ENCODE assay signal across 7 mouse cellular contexts in the genomic region with DNA sequence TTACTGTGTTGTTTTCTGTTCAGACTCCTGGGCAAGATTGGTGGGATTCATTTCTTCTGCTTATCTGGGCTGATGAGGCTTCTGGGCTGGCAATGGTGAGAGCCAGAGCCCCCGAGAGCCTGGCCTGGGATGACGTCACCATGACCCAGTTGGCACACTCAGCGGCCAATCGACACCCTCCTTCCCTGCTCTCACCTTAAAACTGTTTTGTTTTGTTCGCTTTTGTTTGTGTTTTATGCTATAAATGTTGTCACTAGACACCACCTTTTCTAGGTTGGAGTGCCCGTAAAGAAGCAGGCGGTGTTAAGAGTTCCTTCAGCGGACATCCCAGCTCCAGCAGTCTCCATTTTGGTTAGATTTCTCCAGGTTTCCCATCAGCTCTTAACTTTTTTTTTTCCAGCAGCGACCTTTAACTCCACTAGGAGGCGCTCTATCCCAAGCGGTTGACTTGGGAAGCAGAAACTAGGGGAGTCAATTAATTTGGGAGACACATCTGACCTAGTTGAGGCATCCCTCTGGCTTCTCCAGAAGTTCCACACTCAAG. TPM values are rescaled to one million over a fixed set of nuclear protein-coding genes. Genes with fewer than 3 reads are reported as not detected.
A peak's percentile ranks its signal among the peaks of the same experiment; 100 is the strongest.
DNase-seq lines count a peak whose midpoint lies in the region; ATAC-seq and TF ChIP-seq lines count a peak whose summit lies in the region.

No protein-coding gene starts in this region.

- H3K9ac ChIP-seq in CH12.LX (ENCODE audit: insufficient read depth, low read depth) = 0 out of 2 replicates have a peak overlapping the region, but pooled peaks have one; percentile 8
- H3K9ac ChIP-seq in embryonic facial prominence, embryonic 11.5 days (replicated peaks; ENCODE audit: low read length) = no peak overlapping the region
- H3K9ac ChIP-seq in heart, embryonic 13.5 days = peak overlapping the region; percentile 66
- peak overlapping the region; percentile 37 for H3K9ac ChIP-seq in kidney, embryonic 16.5 days (replicated peaks; ENCODE audit: low read length)
- H3K9ac ChIP-seq in lung, embryonic 15.5 days = no peak overlapping the region

- no peak for TF ChIP-seq POLR2A in CH12.LX (IDR thresholded peaks at IDR 0.05; ENCODE audit: low read depth, low read length)

- ATAC-seq in embryonic facial prominence, embryonic 11.5 days (replicated peaks; ENCODE audit: insufficient number of reproducible peaks, low FRiP score, low TSS enrichment, low read depth) = no peak
- no peak for ATAC-seq in heart, embryonic 13.5 days (ENCODE audit: extremely low read depth, insufficient number of reproducible peaks, low FRiP score, low TSS enrichment)
- ATAC-seq in kidney, embryonic 16.5 days (ENCODE audit: low FRiP score, low TSS enrichment) = no peak
- no peak for ATAC-seq in lung, embryonic 15.5 days (ENCODE audit: borderline replicate concordance, extremely low read depth, low FRiP score, low TSS enrichment)

- TF ChIP-seq CTCF in CH12.LX (conservative IDR thresholded peaks at IDR 0.05 in 1 of 2, IDR thresholded peaks at IDR 0.05 in 1 of 2; ENCODE audit: low read depth in 2 of 2, low read length in 2 of 2) = peak; percentile 71 to 96

- no peaks in the 10 kb centered on the region for H3K36me3 ChIP-seq in CH12.LX (replicated peaks in 1 of 2; ENCODE audit: control insufficient read depth in 1 of 2, insufficient read depth in 1 of 2, low read length in 1 of 2)
- no peaks in the 10 kb centered on the region for H3K36me3 ChIP-seq in embryonic facial prominence, embryonic 11.5 days (replicated peaks; ENCODE audit: control insufficient read depth, insufficient read depth, low read depth, low read length)
- no peaks in the 10 kb centered on the region for H3K36me3 ChIP-seq in heart, embryonic 13.5 days
- H3K36me3 ChIP-seq in kidney, embryonic 16.5 days (ENCODE audit: insufficient read depth, low read length) = no peaks in the 10 kb centered on the region
- no peaks in the 10 kb centered on the region for H3K36me3 ChIP-seq in lung, embryonic 15.5 days

- peak overlapping the region; percentile 42 to 47 (median 47) for H3K4me3 ChIP-seq in CH12.LX (replicated peaks in 1 of 3; ENCODE audit: low read depth in 2 of 3, low read length in 2 of 3, poor library complexity in 1 of 3)
- H3K4me3 ChIP-seq in embryonic facial prominence, embryonic 11.5 days (ENCODE audit: low read depth, low read length) = 0 out of 2 replicates have a peak overlapping the region, but pooled peaks have one; percentile 5
- H3K4me3 ChIP-seq in heart, embryonic 13.5 days = peak overlapping the region; percentile 41
- peak overlapping the region; percentile 38 for H3K4me3 ChIP-seq in kidney, embryonic 16.5 days (ENCODE audit: low read length)
- H3K4me3 ChIP-seq in lung, embryonic 15.5 days = peak overlapping the region; percentile 23

- DNase-seq in CH12.LX (ENCODE audit: extremely low read depth) (peak; percentile 71), adipocyte (ENCODE audit: low spot score) (peak; percentile 73)
- peak; percentile 79 for DNase-seq in embryonic facial prominence, embryonic 11.5 days (ENCODE audit: low spot score)
- peak; percentile 78 for DNase-seq in retina, embryonic 14.5 days (ENCODE audit: low spot score)

- H3K4me2 ChIP-seq in CH12.LX (ENCODE audit: insufficient read depth, low read depth, poor library complexity, severe bottlenecking) = peak overlapping the region; percentile 81
- peak overlapping the region; percentile 19 for H3K4me2 ChIP-seq in embryonic facial prominence, embryonic 11.5 days (ENCODE audit: low read depth, low read length)
- H3K4me2 ChIP-seq in heart, embryonic 13.5 days = peak overlapping the region; percentile 66
- H3K4me2 ChIP-seq in kidney, embryonic 16.5 days (replicated peaks; ENCODE audit: low read depth, low read length) = peak overlapping the region; percentile 55
- H3K4me2 ChIP-seq in lung, embryonic 15.5 days = peak overlapping the region; percentile 47

- H3K9me3 ChIP-seq in CH12.LX (replicated peaks; ENCODE audit: low read length) = no peaks in the 10 kb centered on the region
- no peaks in the 10 kb centered on the region for H3K9me3 ChIP-seq in embryonic facial prominence, embryonic 11.5 days (replicated peaks; ENCODE audit: control insufficient read depth, low read length)
- no peaks in the 10 kb centered on the region for H3K9me3 ChIP-seq in heart, embryonic 13.5 days
- H3K9me3 ChIP-seq in kidney, embryonic 16.5 days (ENCODE audit: low read length) = no peaks in the 10 kb centered on the region
- H3K9me3 ChIP-seq in lung, embryonic 15.5 days = no peaks in the 10 kb centered on the region

- H3K79me2 ChIP-seq in CH12.LX (replicated peaks; ENCODE audit: control insufficient read depth, extremely low read depth, insufficient read depth, poor library complexity, severe bottlenecking) = no peaks in the 10 kb centered on the region

- dilution Hi-C loops in CH12.LX (cut with MboI; ENCODE audit: extremely low pct_ligation_motif_present, extremely low pct_unique_long_range_greater_than_20kb, low sequenced_read_pairs) = no loop called here

- TF ChIP-seq RAD21 in CH12.LX (IDR thresholded peaks at IDR 0.05; ENCODE audit: low read depth, low read length) = peak; percentile 93

- in situ Hi-C loops in CH12.LX (cut with MboI; ENCODE audit: low pct_ligation_motif_present, low pct_unique_long_range_greater_than_20kb, low sequenced_read_pairs) = loop anchor here (25.0 kb wide), 1 partner anchor 231 kb away; a partner anchor contains a TSS

- H3K27ac ChIP-seq in CH12.LX (ENCODE audit: insufficient read depth, low read depth) = no peak overlapping the region
- no peak overlapping the region for H3K27ac ChIP-seq in embryonic facial prominence, embryonic 11.5 days (replicated peaks; ENCODE audit: low read depth, low read length)
- H3K27ac ChIP-seq in heart, embryonic 13.5 days (replicated peaks) = no peak overlapping the region
- H3K27ac ChIP-seq in kidney, embryonic 16.5 days (ENCODE audit: low read length) = no peak overlapping the region
- H3K27ac ChIP-seq in lung, embryonic 15.5 days = no peak overlapping the region

- WGBS in embryonic facial prominence, embryonic 11.5 days = 13% methylated on average over 11 of the region's 11 CpGs
- 9% methylated on average over 11 of the region's 11 CpGs for WGBS in heart, embryonic 13.5 days
- WGBS in kidney, embryonic 16.5 days = 7% methylated on average over 11 of the region's 11 CpGs
- 6% methylated on average over 11 of the region's 11 CpGs for WGBS in lung, embryonic 15.5 days

- H3K27me3 ChIP-seq in CH12.LX (replicated peaks) = peaks cover 3% of the 10 kb centered on the region
- H3K27me3 ChIP-seq in embryonic facial prominence, embryonic 11.5 days (ENCODE audit: control insufficient read depth, insufficient read depth, low read length) = no peaks in the 10 kb centered on the region
- H3K27me3 ChIP-seq in heart, embryonic 13.5 days (replicated peaks) = no peaks in the 10 kb centered on the region
- 0 out of 2 replicates have a peak, but pooled peaks cover 5% of the 10 kb centered on the region for H3K27me3 ChIP-seq in kidney, embryonic 16.5 days (ENCODE audit: insufficient read depth, low read length)
- no peaks in the 10 kb centered on the region for H3K27me3 ChIP-seq in lung, embryonic 15.5 days

- TF ChIP-seq EP300 in CH12.LX (IDR thresholded peaks at IDR 0.05; ENCODE audit: low read length) = no peak

- peaks cover 9 to 30% of the 10 kb centered on the region in 2 experiments for H3K4me1 ChIP-seq in CH12.LX (ENCODE audit: control insufficient read depth in 1 of 2, insufficient read depth in 2 of 2)
- no peaks in the 10 kb centered on the region for H3K4me1 ChIP-seq in embryonic facial prominence, embryonic 11.5 days (ENCODE audit: control insufficient read depth, insufficient read depth, low read length)
- peaks cover 10% of the 10 kb centered on the region; the same call in 1 of the 2 replicates for H3K4me1 ChIP-seq in heart, embryonic 13.5 days
- peaks cover 12% of the 10 kb centered on the region; the same call in 1 of the 2 replicates for H3K4me1 ChIP-seq in kidney, embryonic 16.5 days (ENCODE audit: insufficient read depth, low read length)
- H3K4me1 ChIP-seq in lung, embryonic 15.5 days = peaks cover 13% of the 10 kb centered on the region

TF ChIP-seq in CH12.LX, 34 proteins besides CTCF, POLR2A, EP300 and RAD21 (continues in another document):
- no peak for TF ChIP-seq SIN3A (IDR thresholded peaks at IDR 0.05; ENCODE audit: low read length)
- no peak for TF ChIP-seq MEF2A (IDR thresholded peaks at IDR 0.05; ENCODE audit: borderline replicate concordance, low read depth, low read length)
- TF ChIP-seq E2F4 (IDR thresholded peaks at IDR 0.05; ENCODE audit: insufficient replicate concordance, low read depth, low read length) = no peak
- peak; percentile 86 for TF ChIP-seq SMC3 (IDR thresholded peaks at IDR 0.05; ENCODE audit: low read depth, low read length)
- TF ChIP-seq TBP (conservative IDR thresholded peaks at IDR 0.05; ENCODE audit: low read depth, low read length) = no peak
- TF ChIP-seq ZC3H11A (IDR thresholded peaks at IDR 0.05; ENCODE audit: low read depth, low read length) = peak; percentile 59
- TF ChIP-seq MXI1 (IDR thresholded peaks at IDR 0.05; ENCODE audit: low read depth, low read length) = no peak
- no peak for TF ChIP-seq MYC (IDR thresholded peaks at IDR 0.05; ENCODE audit: low read depth, low read length)
- TF ChIP-seq RCOR1 (conservative IDR thresholded peaks at IDR 0.05; ENCODE audit: low read depth, low read length) = no peak
- TF ChIP-seq JUND (conservative IDR thresholded peaks at IDR 0.05; ENCODE audit: low read depth, low read length) = no peak
- TF ChIP-seq KAT2A (IDR thresholded peaks at IDR 0.05; ENCODE audit: insufficient replicate concordance, low read length) = no peak

RNA-seq across cellular contexts. Expression of a gene that starts 11.9 kb away (rescaled TPM):
- total RNA-seq in CH12.LX (2012; rRNA removed) = 2.1 and 2.7 TPM in 2 replicates
- 0.49 and 1.2 TPM in 2 replicates for total RNA-seq in CH12.LX (2014; rRNA removed)
- 2.0 and 2.1 TPM in 2 replicates for polyA plus RNA-seq in CH12.LX (2012; ENCODE audit: insufficient read length, low read depth)
- 7.5 and 8.6 TPM in 2 replicates for polyA plus RNA-seq in embryonic facial prominence, embryonic 11.5 days (2014; fragmentation: Nextera tagmentation; extraction: Ambion mirVana)
- polyA plus RNA-seq in heart, embryonic 13.5 days (2015; fragmentation: Nextera tagmentation; extraction: Ambion mirVana) = 1.8 and 2.3 TPM in 2 replicates
- polyA plus RNA-seq in kidney, embryonic 16.5 days (2015; fragmentation: Nextera tagmentation; extraction: Ambion mirVana) = 2.0 and 2.3 TPM in 2 replicates
- 2.1 and 2.9 TPM in 2 replicates for polyA plus RNA-seq in lung, embryonic 15.5 days (2015; fragmentation: Nextera tagmentation; extraction: Ambion mirVana)

RNA-seq across cellular contexts. Expression of a gene that starts 45.4 kb away (rescaled TPM):
- total RNA-seq in CH12.LX (2012; rRNA removed) = 15.9 and 16.3 TPM in 2 replicates
- 30.3 and 32.0 TPM in 2 replicates for total RNA-seq in CH12.LX (2014; rRNA removed)
- polyA plus RNA-seq in CH12.LX (2012; ENCODE audit: insufficient read length, low read depth) = 28.3 and 31.4 TPM in 2 replicates
- 0.15 and 0.28 TPM in 2 replicates for polyA plus RNA-seq in embryonic facial prominence, embryonic 11.5 days (2014; fragmentation: Nextera tagmentation; extraction: Ambion mirVana)
- 0.17 and 0.48 TPM in 2 replicates for polyA plus RNA-seq in heart, embryonic 13.5 days (2015; fragmentation: Nextera tagmentation; extraction: Ambion mirVana)
- 0.60 TPM in 2 replicates for polyA plus RNA-seq in kidney, embryonic 16.5 days (2015; fragmentation: Nextera tagmentation; extraction: Ambion mirVana)
- 0.16 and 0.31 TPM in 2 replicates for polyA plus RNA-seq in lung, embryonic 15.5 days (2015; fragmentation: Nextera tagmentation; extraction: Ambion mirVana)

Comparison
In these comparisons a context has a peak if more than half of its experiments do, and no peak if none do; other contexts are left out.
1. H3K4me2 ChIP-seq: peak in every context shown above with its lines; median percentile 81 in CH12.LX; 66 in heart, embryonic 13.5 days; 55 in kidney, embryonic 16.5 days; 47 in lung, embryonic 15.5 days; 19 in embryonic facial prominence, embryonic 11.5 days.
2. H3K9ac ChIP-seq: peak in CH12.LX (single experiment), heart, embryonic 13.5 days (single experiment) and kidney, embryonic 16.5 days (single experiment); none in embryonic facial prominence, embryonic 11.5 days (single experiment) and lung, embryonic 15.5 days (single experiment).
3. RNA of a gene that starts 45.4 kb away (polyA plus RNA-seq): 28.3 to 31.4 TPM in CH12.LX; 0.60 TPM in kidney, embryonic 16.5 days, 0.16 to 0.31 TPM in lung, embryonic 15.5 days, 0.15 to 0.28 TPM in embryonic facial prominence, embryonic 11.5 days and 0.17 to 0.48 TPM in heart, embryonic 13.5 days; every median in the first group is over 10 times any median in the second.
4. Peak in every context shown above with its lines, with median percentiles within 50 percentile points of each other: DNase-seq and H3K4me3 ChIP-seq.